ENCODE assay signal across 25 mouse cellular contexts in the genomic region with DNA sequence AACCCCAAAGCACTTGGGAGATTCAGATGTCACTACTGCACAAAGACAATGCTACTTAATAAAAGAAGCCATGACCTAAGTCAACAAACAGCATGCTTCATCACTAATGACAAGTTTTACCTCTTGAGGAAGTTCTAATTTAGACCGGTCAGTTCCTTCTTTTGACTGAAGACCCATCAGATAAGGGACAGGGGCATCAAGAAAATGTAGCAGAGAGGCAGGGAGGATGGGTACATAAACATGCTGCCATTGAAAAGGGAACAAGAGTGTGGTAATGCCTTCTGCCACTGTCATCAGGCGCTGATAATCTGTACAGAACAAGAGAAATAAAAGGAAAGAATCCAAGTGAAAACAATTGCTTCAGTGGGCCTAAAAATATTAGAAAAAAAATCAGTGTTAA.
"Had no signal": no experiment of that assay in that cellular context is flagged by ENCODE, and none has a peak within 500 bp of the region (broad histone marks: within the 10 kb centered on the region; RNA-seq: fewer than 3 reads in every experiment).

No protein-coding gene starts in this region.

- H3K36me3 ChIP-seq: heart, embryonic 15.5 days; hindbrain, embryonic 13.5 days; hindbrain, embryonic 15.5 days; limb, embryonic 10.5 days; limb, embryonic 12.5 days; liver, embryonic 13.5 days; liver, embryonic 15.5 days had no signal

- H3K9me3 ChIP-seq: heart, embryonic 13.5 days; heart, embryonic 15.5 days; hindbrain, embryonic 13.5 days; hindbrain, embryonic 15.5 days; kidney, embryonic 15.5 days; limb, embryonic 10.5 days; limb, embryonic 12.5 days; liver, embryonic 13.5 days; liver, embryonic 15.5 days had no signal

- H3K9ac ChIP-seq: heart, embryonic 13.5 days; heart, embryonic 15.5 days; hindbrain, embryonic 13.5 days; hindbrain, embryonic 15.5 days; kidney, embryonic 15.5 days; limb, embryonic 12.5 days; liver, embryonic 13.5 days; liver, embryonic 15.5 days had no signal

- ATAC-seq: hindbrain, postnatal 0 days; intestine, embryonic 16.5 days had no signal

- DNase-seq: gastrocnemius, postnatal 14 days; gastrocnemius, postnatal 36 days; heart, adult 18-20 months; heart, postnatal 14 days; heart, postnatal 36 days; kidney, adult 11 months; kidney, adult 2 months; kidney, adult 9 months; kidney, postnatal 14 days; kidney, postnatal 36 days; layer of hippocampus, adult 9-11 months; layer of hippocampus, postnatal 36 days; liver; liver, embryonic 13.5 days had no signal

- H3K4me3 ChIP-seq: heart, embryonic 13.5 days; heart, embryonic 15.5 days; hindbrain, embryonic 13.5 days; hindbrain, embryonic 15.5 days; kidney, embryonic 15.5 days; limb, embryonic 10.5 days; limb, embryonic 12.5 days; liver, embryonic 13.5 days; liver, embryonic 15.5 days had no signal

- H3K27me3 ChIP-seq: heart, embryonic 13.5 days; heart, embryonic 15.5 days; hindbrain, embryonic 13.5 days; hindbrain, embryonic 15.5 days; kidney, embryonic 15.5 days; limb, embryonic 12.5 days; liver, embryonic 13.5 days; liver, embryonic 15.5 days had no signal

- H3K27ac ChIP-seq: heart, embryonic 13.5 days; heart, embryonic 15.5 days; hindbrain, embryonic 13.5 days; hindbrain, embryonic 15.5 days; hindbrain, postnatal 0 days; kidney, embryonic 15.5 days; kidney, postnatal 0 days; limb, embryonic 10.5 days; limb, embryonic 12.5 days; liver, embryonic 13.5 days; liver, embryonic 15.5 days had no signal

- H3K4me1 ChIP-seq: heart, embryonic 13.5 days; heart, embryonic 15.5 days; hindbrain, embryonic 13.5 days; hindbrain, embryonic 15.5 days; kidney, embryonic 15.5 days; limb, embryonic 10.5 days; limb, embryonic 12.5 days; liver, embryonic 13.5 days; liver, embryonic 15.5 days had no signal
